Mouse (Mus musculus) left cerebral cortex, adult 18-20 months (tissue): Measurements from ENCODE around the gene Mfng. TPM values are rescaled to one million over a fixed set of nuclear protein-coding genes. Genes with fewer than 3 reads are reported as not detected.
A peak's percentile ranks its signal among the peaks of the same experiment; 100 is the strongest.

Experiments used
- DNase-seq, 2 experiments: peaks; one replicate each; pipeline ENCODE4 v3.0.0; 2021 to 2022; ENCODE audit warnings: low spot score in 2 of 2, mixed read lengths in 1 of 2
- total RNA-seq, 2 experiments: library from RNA; stranded (reverse); gene quantifications; 2 replicates each; pipeline ENCODE4 v1.2.3; 2021

Mfng gene
- total RNA-seq, 2 experiments from 2014 or later, result 3.8 to 4.2 TPM

DNA sequence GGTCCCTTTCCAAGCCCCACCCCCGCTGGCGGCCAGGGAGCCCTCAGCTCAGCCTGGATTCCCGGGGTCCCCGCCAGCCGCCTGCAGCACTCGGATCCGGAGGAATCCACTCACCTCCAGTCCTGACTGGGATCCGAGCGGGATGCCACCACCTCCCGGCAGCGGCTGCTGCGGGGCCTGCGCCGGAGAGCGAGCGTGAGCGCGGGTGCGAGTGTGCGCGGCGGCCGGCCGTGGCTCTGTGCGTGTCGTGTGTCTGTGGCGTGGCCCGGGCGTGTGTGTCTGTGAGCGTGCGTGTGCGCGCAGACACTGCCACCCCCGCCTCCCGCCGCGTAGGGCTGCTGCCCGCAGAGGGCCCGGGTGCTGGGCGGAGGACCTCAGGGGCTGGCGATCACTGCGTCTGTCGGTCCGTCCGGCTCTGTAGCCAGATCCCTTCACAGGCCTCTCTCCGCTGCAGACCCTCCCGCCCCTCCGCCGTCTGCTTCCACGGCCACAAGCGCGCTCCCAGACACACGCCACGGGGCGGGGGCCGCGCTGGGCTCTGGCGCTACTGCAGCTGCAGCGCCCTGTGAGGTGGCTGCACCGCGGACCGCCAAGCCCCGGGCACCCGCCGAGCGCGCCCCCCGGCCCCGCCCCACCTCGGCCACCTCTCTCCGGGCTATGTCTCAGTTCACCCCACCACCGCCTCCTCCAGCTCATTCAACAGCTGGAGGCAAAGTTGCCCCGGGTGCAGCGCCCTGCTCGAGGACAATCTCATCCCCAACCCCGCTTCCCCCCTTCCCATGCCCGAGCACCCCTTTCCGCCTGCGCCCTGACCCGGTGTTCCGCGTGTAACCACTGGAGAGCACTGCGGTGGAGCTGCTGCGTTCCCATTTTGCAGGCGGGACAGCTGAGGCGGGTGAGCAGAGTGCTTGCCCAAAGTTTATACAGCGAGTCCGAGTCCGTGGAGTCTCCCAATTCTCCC, 54.7 kb downstream of the Mfng start, which contains the start of gene Elfn2:
Elfn2 (minus strand) TSS at position 482 of the 961 bp plus-strand sequence.
- peak; percentile 66 to 80 for DNase-seq

DNA sequence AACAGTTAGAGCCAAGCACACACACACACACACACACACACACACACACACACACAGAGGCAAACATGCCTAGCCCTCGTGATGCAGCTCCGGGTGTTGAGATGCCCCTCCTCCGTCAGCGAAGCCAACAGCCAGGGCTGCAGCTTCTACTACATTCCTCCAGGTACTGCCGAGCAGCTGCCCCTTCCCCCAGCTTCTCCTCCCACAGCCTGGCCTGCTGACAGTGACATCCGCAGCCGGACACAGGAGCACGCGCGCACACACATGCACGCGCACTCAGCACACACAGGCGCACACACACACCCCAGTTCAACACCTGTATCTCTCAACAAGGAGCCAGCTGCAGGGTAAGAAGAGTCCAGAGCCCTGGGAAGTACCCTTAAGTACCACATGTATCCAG, 56.3 kb downstream of the Mfng start:
- peak; percentile 54 to 62 for DNase-seq

DNA sequence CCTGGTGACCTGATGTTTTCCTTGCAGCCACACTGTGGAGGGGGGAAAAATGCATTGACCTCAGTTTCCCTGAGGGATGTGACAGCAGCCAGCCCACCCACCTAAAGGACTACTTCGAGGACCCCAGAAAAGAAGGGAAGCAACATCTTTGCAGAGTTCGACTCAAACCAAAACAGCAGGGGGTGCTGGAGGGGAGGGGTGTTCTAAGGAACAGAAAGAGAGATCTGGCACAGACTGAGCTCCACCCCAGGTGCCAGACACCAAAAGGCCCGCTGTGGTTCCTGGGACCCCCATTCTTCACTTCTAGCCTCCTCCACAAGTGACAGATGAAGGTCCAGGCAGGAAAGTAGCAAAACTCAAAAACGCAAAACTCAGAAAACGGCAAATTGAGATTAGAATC, 57.4 kb downstream of the Mfng start:
- no peak for DNase-seq

DNA sequence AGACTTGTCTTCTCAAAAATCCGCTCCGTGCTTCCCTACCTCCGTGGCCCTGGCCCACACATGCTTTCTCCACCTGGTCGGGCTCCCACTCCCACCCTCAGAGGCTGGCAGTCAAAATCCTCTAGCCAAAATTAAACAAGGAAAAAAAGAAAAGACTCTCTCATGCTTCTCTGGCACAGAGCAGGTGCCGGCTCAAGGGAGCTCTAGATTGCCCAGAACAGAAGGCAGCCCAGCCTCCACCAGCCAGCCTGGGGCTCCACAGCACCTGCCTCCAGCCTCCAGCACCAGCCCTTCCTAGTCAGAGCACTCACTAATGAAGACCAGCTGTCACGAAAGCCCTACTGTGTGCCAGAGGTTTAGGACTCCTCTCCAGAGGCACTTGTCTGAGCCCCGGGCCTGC, 59.5 kb downstream of the Mfng start:
- peak in 1 of 2 experiments; percentile 54 for DNase-seq

DNA sequence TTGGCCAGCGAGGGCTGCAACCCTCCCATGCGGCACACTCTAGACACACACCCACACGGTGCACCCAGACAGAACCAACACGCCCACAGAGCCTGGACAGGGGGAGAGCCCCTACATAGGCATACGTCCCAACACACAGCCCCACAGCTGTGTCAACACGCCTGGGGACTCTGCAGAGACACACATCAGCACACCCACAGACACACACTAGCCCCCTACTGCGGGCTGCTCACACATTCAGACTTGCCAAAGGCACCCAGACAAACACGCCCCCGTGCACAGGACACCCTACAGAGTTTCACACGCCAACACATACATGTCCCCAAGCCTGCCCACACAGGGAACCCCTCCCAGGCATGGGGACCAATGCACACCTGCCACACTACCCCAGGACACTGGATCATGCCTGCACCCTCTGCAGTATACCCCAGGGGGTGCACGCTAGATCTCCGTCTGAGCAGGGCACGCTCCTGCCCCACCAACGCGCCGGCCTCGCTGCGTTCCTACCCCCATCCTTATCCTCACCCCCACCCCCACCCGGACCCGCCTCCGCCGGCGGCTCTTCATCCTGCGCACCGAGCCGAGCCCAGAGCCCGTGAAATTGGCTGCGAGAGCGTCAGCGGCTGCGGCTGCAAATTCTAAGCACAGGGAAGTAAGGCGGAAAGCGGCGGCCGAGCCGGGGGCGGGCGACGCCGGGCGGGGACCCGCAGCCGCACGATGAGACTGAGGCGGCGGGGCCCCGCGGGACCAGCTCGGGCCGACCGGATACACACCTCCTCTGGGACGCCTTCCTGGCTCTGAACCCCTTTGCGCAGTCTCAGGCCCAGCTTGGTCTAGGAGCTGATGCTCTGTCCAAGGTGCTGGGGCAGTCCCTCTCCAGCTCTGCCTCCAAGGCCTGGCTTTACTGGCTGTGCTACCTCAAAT, 60.7 kb downstream of the Mfng start:
- DNase-seq, result peak; percentile 64 to 83

DNA sequence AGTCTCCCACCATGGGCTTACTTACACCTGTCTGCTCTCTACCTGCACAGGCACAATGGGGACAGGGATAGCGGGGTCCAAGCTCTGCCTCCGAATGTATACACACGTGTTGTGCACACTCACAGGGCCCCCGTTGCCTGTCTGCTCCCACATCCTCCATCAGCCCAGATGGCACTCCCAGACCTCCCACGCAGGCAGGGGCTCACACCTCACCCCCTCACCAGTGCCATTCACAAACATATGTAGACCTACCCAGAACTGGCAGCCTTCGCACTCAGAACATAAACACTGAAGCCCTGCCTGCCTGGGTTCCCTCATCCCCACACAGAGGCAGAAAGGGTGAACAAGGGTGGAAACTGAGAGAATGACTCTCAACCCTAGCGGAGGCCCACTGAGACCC, 61.3 kb downstream of the Mfng start:
- DNase-seq, result peak; percentile 80 to 86

DNA sequence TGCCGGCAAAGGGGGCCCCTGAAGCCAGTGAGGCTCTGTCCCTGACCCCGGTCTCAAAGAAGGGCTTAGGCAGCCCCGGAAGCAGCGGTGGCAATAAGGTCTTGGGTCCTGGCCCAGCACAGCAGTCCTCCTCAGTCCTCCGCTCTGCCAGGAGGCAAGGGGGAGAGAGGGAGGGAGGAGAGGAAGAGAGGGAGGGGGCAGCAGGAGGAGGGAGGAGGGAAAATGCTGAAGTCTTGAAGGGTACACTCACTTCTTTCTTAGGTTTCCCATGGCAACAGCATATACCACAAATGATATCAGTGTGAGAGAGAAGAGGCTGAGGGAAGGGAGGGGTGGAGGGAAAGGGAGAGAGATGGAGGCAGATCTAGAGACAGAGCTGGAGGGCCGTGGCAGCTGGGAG, 62.6 kb downstream of the Mfng start:
- DNase-seq, result peak in 1 of 2 experiments; percentile 67

DNA sequence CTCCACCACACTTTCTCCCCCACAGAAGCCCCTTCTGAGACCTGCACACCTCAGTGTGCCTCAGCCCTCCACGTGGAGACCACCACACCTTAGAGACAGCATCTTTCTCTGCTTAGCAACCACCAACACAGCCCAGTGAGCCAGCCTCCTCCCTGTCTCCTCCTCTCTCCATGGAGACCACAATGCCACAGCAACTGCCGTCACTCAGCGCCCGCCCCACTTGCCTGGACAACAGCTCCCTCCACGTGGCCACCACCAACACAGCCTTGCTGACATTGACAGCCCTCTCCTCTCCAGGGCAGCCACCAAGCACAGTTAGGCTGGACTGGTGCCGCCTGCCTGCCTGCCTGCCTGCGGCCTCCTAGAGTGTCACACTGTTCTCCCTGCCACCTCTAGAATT, 63.5 kb downstream of the Mfng start:
- peak; percentile 67 to 80 for DNase-seq

DNA sequence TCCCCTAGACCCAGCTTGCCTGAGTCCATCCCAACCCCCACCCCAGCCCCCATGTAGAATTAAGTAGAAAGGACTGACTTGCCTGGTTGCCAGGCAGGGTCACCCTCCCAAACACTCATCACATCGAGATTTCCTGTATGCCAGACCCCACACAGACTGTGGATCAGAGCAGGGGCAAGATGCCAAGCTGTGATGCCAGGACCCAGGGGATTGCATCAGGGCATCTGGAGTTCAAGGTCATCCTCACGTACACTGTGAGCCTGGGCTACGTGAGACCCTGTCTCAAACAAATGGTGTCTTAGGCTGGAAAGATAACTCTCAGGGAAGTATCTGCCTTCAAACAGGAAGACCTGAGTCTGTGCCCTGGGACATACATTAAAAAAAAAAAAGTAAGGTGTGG, 66.6 kb downstream of the Mfng start:
- DNase-seq, result no peak

Other genes starting within 250 kb of the Mfng start
- gene C1qtnf6, start 242.1 kb downstream of the Mfng start, total RNA-seq, result 1 to 10 TPM in 1 of 2 experiments, under 1 TPM in 1; 0.84 to 1.3 TPM
- gene Sstr3, start 228.8 kb downstream of the Mfng start, total RNA-seq, result 10 to 100 TPM; 22.1 to 25.2 TPM
- gene Rac2, start 200.7 kb downstream of the Mfng start, total RNA-seq, result 1 to 10 TPM; 2.9 to 4.6 TPM
- 10 to 100 TPM; 10.1 to 10.4 TPM for gene Cyth4, start 176.4 kb downstream of the Mfng start, total RNA-seq
- gene Elfn2, start 54.7 kb downstream of the Mfng start, total RNA-seq, result 100 to 1,000 TPM; 165 to 168 TPM
- 1 to 10 TPM; 4.8 to 4.9 TPM for gene Card10, start 29.6 kb upstream of the Mfng start, total RNA-seq
- 10 to 100 TPM; 15.3 to 16.3 TPM for gene Cdc42ep1, start 69.1 kb upstream of the Mfng start, total RNA-seq
- gene Lgals2, start 82.1 kb upstream of the Mfng start, total RNA-seq, result not detected
- gene Gga1, start 103.7 kb upstream of the Mfng start, total RNA-seq, result 10 to 100 TPM; 64.6 to 67.2 TPM
- under 1 TPM in 1 of 2 experiments, not detected in 1; 0.52 TPM for gene Gm49510, start 126.2 kb upstream of the Mfng start, total RNA-seq
- gene Sh3bp1, start 126.3 kb upstream of the Mfng start, total RNA-seq, result 10 to 100 TPM; 33.8 to 39.9 TPM
- gene Pdxp, start 140.4 kb upstream of the Mfng start, total RNA-seq, result 100 to 1,000 TPM; 178 to 191 TPM
- gene Lgals1, start 153.2 kb upstream of the Mfng start, total RNA-seq, result 10 to 100 TPM; 26.4 to 26.8 TPM
- gene Nol12, start 161.5 kb upstream of the Mfng start, total RNA-seq, result 10 to 100 TPM; 37.3 to 44.0 TPM
- gene Triobp, start 174.2 kb upstream of the Mfng start, total RNA-seq, result 10 to 100 TPM; 11.0 to 11.3 TPM